Mouse (Mus musculus) fibroblast of lung, adult 2 months (primary cell): ENCODE measurements around the gene Nacad.

Experiments
- DNase-seq: peaks from one replicate; pipeline ENCODE4 v3.0.0-alpha.2; 2011; ENCODE audit warnings: low read depth

Gene Nacad

GRCm38 (mm10) chr11:6580065-6580750 is 25.6 kb downstream of the Nacad start:
- no peak for DNase-seq

- no peak for DNase-seq
These were observed 26.5 kb downstream of the Nacad start for GRCm38 (mm10) chr11:6579361-6579760.

GRCm38 (mm10) chr11:6576151-6576550 is 29.7 kb downstream of the Nacad start:
- no peak for DNase-seq

GRCm38 (mm10) chr11:6569410-6569777 is 36.5 kb downstream of the Nacad start:
- no peak for DNase-seq

- DNase-seq = no peak
These were observed 37.1 kb downstream of the Nacad start for GRCm38 (mm10) chr11:6568584-6569409.

- no peak for DNase-seq
These were observed 37.9 kb downstream of the Nacad start for GRCm38 (mm10) chr11:6567951-6568350.

- DNase-seq = no peak
These were observed 39.4 kb downstream of the Nacad start for GRCm38 (mm10) chr11:6566496-6566895.

- DNase-seq = no peak
These were observed 42.7 kb downstream of the Nacad start for GRCm38 (mm10) chr11:6563201-6563600.

GRCm38 (mm10) chr11:6562359-6562758 is 43.5 kb downstream of the Nacad start:
- DNase-seq = no peak

- DNase-seq = no peak
These were observed 44.4 kb downstream of the Nacad start for GRCm38 (mm10) chr11:6561474-6561873.

- DNase-seq = no peak
These were observed 45.0 kb downstream of the Nacad start for GRCm38 (mm10) chr11:6560655-6561360.

- DNase-seq = no peak
These were observed 45.9 kb downstream of the Nacad start for GRCm38 (mm10) chr11:6559996-6560395.

GRCm38 (mm10) chr11:6558234-6558633 is 47.6 kb downstream of the Nacad start:
- no peak for DNase-seq

GRCm38 (mm10) chr11:6550201-6550600 is 55.7 kb downstream of the Nacad start:
- DNase-seq = no peak

- no peak for DNase-seq
These were observed 56.1 kb downstream of the Nacad start for GRCm38 (mm10) chr11:6549770-6550169.
